Mouse (Mus musculus) adrenal gland, postnatal 10 days (tissue): ENCODE measurements around the gene Arcn1. TPM values are rescaled to one million over a fixed set of nuclear protein-coding genes. Genes with fewer than 3 reads are reported as not detected.
"Not testable (repeated sequence)": the region's sequence is repeated elsewhere in the genome, so short reads cannot be mapped to it uniquely, and the experiment has no call there.

Experiments used
- DNase-seq: peaks from one replicate; pipeline ENCODE4 v3.0.0; 2021; ENCODE audit warnings: mixed read lengths
- long read RNA-seq, 2 experiments: library from polyadenylated mRNA; stranded (forward); transcript quantifications; one replicate each; pipeline ENCODE4 v2.0.0; 2021
- total RNA-seq, 2 experiments: library from RNA; stranded (reverse); gene quantifications; 2 replicates each; pipeline ENCODE4 v1.2.3; 2021

Arcn1 gene
- total RNA-seq, result 100 to 1,000 TPM; 138 to 150 TPM
- long read RNA-seq, experiment 1, full-length matches to known transcripts, result 77 of 127 reads
- long read RNA-seq, experiment 1, partial matches to known transcripts, result 48 of 127 reads
- long read RNA-seq, experiment 1, other reads (novel, unspliced or antisense), result 2 of 127 reads
- long read RNA-seq, experiment 2, full-length matches to known transcripts, result 83 of 90 reads
- long read RNA-seq, experiment 2, partial matches to known transcripts, result 6 of 90 reads
- long read RNA-seq, experiment 2, other reads (novel, unspliced or antisense), result 1 of 90 reads

GRCm38 (mm10) chr9:44767101-44768028, at the start of gene Arcn1, which contains the start of gene Ift46:
Gene Arcn1, minus strand, starts transcription at chr9:44767845.
Gene Ift46, plus strand, starts transcription at chr9:44767908.
- DNase-seq, result peak; percentile 90

- no peak for DNase-seq
Measured at GRCm38 (mm10) chr9:44814179-44814578, 46.5 kb upstream of the Arcn1 start.

- DNase-seq, result no peak
Measured at GRCm38 (mm10) chr9:44810316-44810715, 42.7 kb upstream of the Arcn1 start.

GRCm38 (mm10) chr9:44807778-44808177, 40.1 kb upstream of the Arcn1 start:
- no peak for DNase-seq

GRCm38 (mm10) chr9:44807141-44807540, 39.5 kb upstream of the Arcn1 start:
- DNase-seq, result no peak

- no peak for DNase-seq
Measured at GRCm38 (mm10) chr9:44805536-44805935, 37.9 kb upstream of the Arcn1 start.

GRCm38 (mm10) chr9:44804678-44805077, 37.0 kb upstream of the Arcn1 start:
- DNase-seq, result no peak

GRCm38 (mm10) chr9:44802808-44803450, 35.3 kb upstream of the Arcn1 start, which contains the start of gene Ttc36:
Gene Ttc36, minus strand, starts transcription at chr9:44803072.
- peak; percentile 47 for DNase-seq

GRCm38 (mm10) chr9:44801669-44802068, 34.0 kb upstream of the Arcn1 start:
- no peak for DNase-seq

- no peak for DNase-seq
Measured at GRCm38 (mm10) chr9:44799958-44800324, 32.3 kb upstream of the Arcn1 start.

GRCm38 (mm10) chr9:44799102-44799957, 31.7 kb upstream of the Arcn1 start, which contains the start of gene Tmem25:
Gene Tmem25, minus strand, starts transcription at chr9:44799307.
- peak; percentile 94 for DNase-seq

- DNase-seq, result no peak
Measured at GRCm38 (mm10) chr9:44798298-44798697, 30.7 kb upstream of the Arcn1 start.

GRCm38 (mm10) chr9:44792842-44793241, 25.2 kb upstream of the Arcn1 start:
- no peak for DNase-seq

- DNase-seq, result peak; percentile 95
Measured at GRCm38 (mm10) chr9:44772750-44773651, 5.4 kb upstream of the Arcn1 start.

GRCm38 (mm10) chr9:44772392-44772749, 4.7 kb upstream of the Arcn1 start:
- DNase-seq, result no peak

GRCm38 (mm10) chr9:44771376-44771775, 3.7 kb upstream of the Arcn1 start:
- DNase-seq, result no peak

GRCm38 (mm10) chr9:44768029-44768394, 367 bp upstream of the Arcn1 start:
- not testable (repeated sequence) for DNase-seq

- no peak for DNase-seq
Measured at GRCm38 (mm10) chr9:44760873-44761272, 6.8 kb downstream of the Arcn1 start.

- DNase-seq, result peak; percentile 17
Measured at GRCm38 (mm10) chr9:44748473-44748872, 19.2 kb downstream of the Arcn1 start.

- no peak for DNase-seq
Measured at GRCm38 (mm10) chr9:44747341-44747740, 20.3 kb downstream of the Arcn1 start.

- DNase-seq, result no peak
Measured at GRCm38 (mm10) chr9:44746666-44747065, 21.0 kb downstream of the Arcn1 start.
